Mouse (Mus musculus) MEL (cell line): ENCODE data around the gene Dynll2. TPM values are rescaled to one million over a fixed set of nuclear protein-coding genes. Genes with fewer than 3 reads are reported as not detected.

Source experiments
- DNase-seq: peaks from one replicate; pipeline ENCODE4 v3.0.0; 2011; ENCODE audit warnings: low read depth, low spot score
- H3K27ac ChIP-seq: 2 replicates; pipeline ENCODE4 v1.5.1; 2012; ENCODE audit warnings: low read depth, mild to moderate bottlenecking, control low read depth, low read length, moderate library complexity; ENCODE audit not compliant: control insufficient read depth
- H3K27me3 ChIP-seq, 2 experiments: fragments of 150-350 bp in 1 of 2; sonication (generic) in 1 of 2; 2 replicates each; pipeline ENCODE4 v1.6.1; 2012; ENCODE audit warnings: low read length in 2 of 2, mild to moderate bottlenecking in 2 of 2, improper control_type of control experiment in 1 of 2, moderate library complexity in 1 of 2; ENCODE audit not compliant: insufficient read depth in 2 of 2, control insufficient read depth in 1 of 2
- H3K36me3 ChIP-seq, 2 experiments: 2 replicates each; pipeline ENCODE4 v1.6.1; 2012 to 2014; ENCODE audit warnings: low read length in 2 of 2, improper control_type of control experiment in 1 of 2, inconsistent platforms in 1 of 2, mild to moderate bottlenecking in 1 of 2; ENCODE audit not compliant: insufficient read depth in 2 of 2, control insufficient read depth in 1 of 2
- H3K4me1 ChIP-seq, 2 experiments: fragments of 150-350 bp in 1 of 2; sonication (generic) in 1 of 2; 2 replicates each; pipeline ENCODE4 v1.6.1; 2012; ENCODE audit warnings: low read length in 2 of 2, improper control_type of control experiment in 1 of 2, mild to moderate bottlenecking in 1 of 2; ENCODE audit not compliant: insufficient read depth in 2 of 2, control insufficient read depth in 1 of 2
- H3K4me3 ChIP-seq, 2 experiments: fragments of 150-350 bp in 1 of 2; sonication (generic) in 1 of 2; 2 replicates each; pipeline ENCODE4 v1.5.1; 2012; ENCODE audit warnings: low read depth in 2 of 2, low read length in 2 of 2, mild to moderate bottlenecking in 2 of 2, moderate library complexity in 2 of 2, control low read depth in 1 of 2, improper control_type of control experiment in 1 of 2; ENCODE audit not compliant: control insufficient read depth in 1 of 2, insufficient read depth in 1 of 2
- H3K79me2 ChIP-seq: 2 replicates; pipeline ENCODE4 v1.6.1; 2012; ENCODE audit warnings: mild to moderate bottlenecking, low read length, moderate library complexity; ENCODE audit not compliant: control insufficient read depth, poor library complexity, insufficient read depth
- H3K9ac ChIP-seq: 2 replicates; pipeline ENCODE4 v1.6.1; 2012; ENCODE audit warnings: low read depth, mild to moderate bottlenecking, control low read depth, low read length, moderate library complexity; ENCODE audit not compliant: control insufficient read depth, poor library complexity, severe bottlenecking
- H3K9me3 ChIP-seq: fragments of 150-350 bp; sonication (generic); replicated peaks from 2 replicates; pipeline ENCODE4 v1.6.1; 2012; ENCODE audit warnings: mild to moderate bottlenecking, low read length, improper control_type of control experiment, moderate library complexity; ENCODE audit not compliant: insufficient read depth
- BHLHE40 ChIP-seq: IDR thresholded peaks from 2 replicates; pipeline ENCODE4 v1.6.1; 2012; ENCODE audit warnings: low read depth, mild to moderate bottlenecking, inconsistent platforms, low read length, improper control_type of control experiment, borderline replicate concordance
- CHD1 ChIP-seq: IDR thresholded peaks from 2 replicates; pipeline ENCODE4 v1.6.1; 2012; ENCODE audit warnings: low read depth, mild to moderate bottlenecking, inconsistent platforms, low read length, improper control_type of control experiment
- CHD2 ChIP-seq: IDR thresholded peaks from 2 replicates; pipeline ENCODE4 v1.6.1; 2011; ENCODE audit warnings: low read length, improper control_type of control experiment
- CTCF ChIP-seq, 3 experiments: IDR thresholded peaks in 2 of 3; conservative IDR thresholded peaks in 1 of 3; 2 replicates each; pipeline ENCODE4 v1.5.1; 2011 to 2012; ENCODE audit warnings: low read length in 3 of 3, low read depth in 2 of 3, mild to moderate bottlenecking in 2 of 3, improper control_type of control experiment in 1 of 3, inconsistent platforms in 1 of 3, mixed read lengths in 1 of 3, moderate library complexity in 1 of 3; ENCODE audit not compliant: control insufficient read depth in 1 of 3, insufficient read depth in 1 of 3, poor library complexity in 1 of 3, severe bottlenecking in 1 of 3
- E2F4 ChIP-seq: IDR thresholded peaks from 2 replicates; pipeline ENCODE4 v1.6.1; 2011; ENCODE audit warnings: low read depth, low read length, improper control_type of control experiment, borderline replicate concordance
- ELF1 ChIP-seq: IDR thresholded peaks from 2 replicates; pipeline ENCODE4 v1.6.1; 2014; ENCODE audit warnings: low read depth, mild to moderate bottlenecking, inconsistent platforms, low read length, improper control_type of control experiment, moderate library complexity
- EP300 ChIP-seq, 2 experiments: IDR thresholded peaks; 2 replicates each; pipeline ENCODE4 v1.6.1; 2011; ENCODE audit warnings: improper control_type of control experiment in 2 of 2, low read length in 2 of 2, low read depth in 1 of 2, mild to moderate bottlenecking in 1 of 2
- ETS1 ChIP-seq: IDR thresholded peaks from 2 replicates; pipeline ENCODE4 v1.6.1; 2012; ENCODE audit warnings: low read depth, mild to moderate bottlenecking, inconsistent platforms, low read length, improper control_type of control experiment, moderate library complexity
- GABPA ChIP-seq: IDR thresholded peaks from 2 replicates; pipeline ENCODE4 v1.6.1; 2012; ENCODE audit warnings: low read depth, mild to moderate bottlenecking, inconsistent platforms, low read length, improper control_type of control experiment, moderate library complexity
- GATA1 ChIP-seq: IDR thresholded peaks from 2 replicates; pipeline ENCODE4 v1.6.1; 2011; ENCODE audit warnings: low read depth, low read length, improper control_type of control experiment
- HCFC1 ChIP-seq: IDR thresholded peaks from 2 replicates; pipeline ENCODE4 v1.6.1; 2012; ENCODE audit warnings: low read depth, mild to moderate bottlenecking, inconsistent platforms, low read length, improper control_type of control experiment, moderate library complexity
- JUND ChIP-seq: IDR thresholded peaks from 2 replicates; pipeline ENCODE4 v1.6.1; 2011; ENCODE audit warnings: low read depth, mild to moderate bottlenecking, improper control_type of control experiment, low read length
- MAFK ChIP-seq: IDR thresholded peaks from 2 replicates; pipeline ENCODE4 v1.6.1; 2011; ENCODE audit warnings: low read depth, mild to moderate bottlenecking, low read length, improper control_type of control experiment, borderline replicate concordance
- MAX ChIP-seq: IDR thresholded peaks from 2 replicates; pipeline ENCODE4 v1.6.1; 2011; ENCODE audit warnings: low read length, improper control_type of control experiment
- MAZ ChIP-seq: IDR thresholded peaks from 2 replicates; pipeline ENCODE4 v1.6.1; 2012; ENCODE audit warnings: low read depth, mild to moderate bottlenecking, inconsistent platforms, low read length, improper control_type of control experiment
- MXI1 ChIP-seq: IDR thresholded peaks from 2 replicates; pipeline ENCODE4 v1.6.1; 2011; ENCODE audit warnings: mild to moderate bottlenecking, low read depth, low read length, improper control_type of control experiment
- MYB ChIP-seq: IDR thresholded peaks from 2 replicates; pipeline ENCODE4 v1.6.1; 2011; ENCODE audit warnings: mild to moderate bottlenecking, low read depth, low read length, improper control_type of control experiment
- NELFE ChIP-seq: IDR thresholded peaks from 2 replicates; pipeline ENCODE4 v1.6.1; 2011; ENCODE audit warnings: low read depth, low read length, improper control_type of control experiment
- NRF1 ChIP-seq: IDR thresholded peaks from 2 replicates; pipeline ENCODE4 v1.6.1; 2014; ENCODE audit warnings: low read depth, mild to moderate bottlenecking, inconsistent platforms, low read length, improper control_type of control experiment, moderate library complexity; ENCODE audit not compliant: poor library complexity, insufficient read depth, severe bottlenecking
- POLR2AphosphoS2 ChIP-seq: IDR thresholded peaks from 2 replicates; pipeline ENCODE4 v1.6.1; 2011; ENCODE audit warnings: low read length, improper control_type of control experiment
- SIN3A ChIP-seq: IDR thresholded peaks from 2 replicates; pipeline ENCODE4 v1.6.1; 2012; ENCODE audit warnings: low read length, improper control_type of control experiment, inconsistent platforms
- SMC3 ChIP-seq: IDR thresholded peaks from 2 replicates; pipeline ENCODE4 v1.6.1; 2011; ENCODE audit warnings: low read depth, low read length, improper control_type of control experiment
- TCF12 ChIP-seq: IDR thresholded peaks from 2 replicates; pipeline ENCODE4 v1.6.1; 2014; ENCODE audit warnings: low read depth, mild to moderate bottlenecking, inconsistent platforms, low read length, improper control_type of control experiment, moderate library complexity
- USF1 ChIP-seq: IDR thresholded peaks from 2 replicates; pipeline ENCODE4 v1.6.1; 2014; ENCODE audit warnings: low read depth, mild to moderate bottlenecking, inconsistent platforms, low read length, improper control_type of control experiment, moderate library complexity
- USF2 ChIP-seq, 2 experiments: IDR thresholded peaks; 2 replicates each; pipeline ENCODE4 v1.6.1; 2011 to 2012; ENCODE audit warnings: improper control_type of control experiment in 2 of 2, low read length in 2 of 2, borderline replicate concordance in 1 of 2, inconsistent platforms in 1 of 2, low read depth in 1 of 2, mild to moderate bottlenecking in 1 of 2; ENCODE audit not compliant: insufficient read depth in 1 of 2
- ZMIZ1 ChIP-seq: IDR thresholded peaks from 2 replicates; pipeline ENCODE4 v1.6.1; 2012; ENCODE audit warnings: low read depth, mild to moderate bottlenecking, inconsistent platforms, low read length, improper control_type of control experiment, moderate library complexity
- ZNF384 ChIP-seq: IDR thresholded peaks from 2 replicates; pipeline ENCODE4 v1.6.1; 2012; ENCODE audit warnings: low read depth, mild to moderate bottlenecking, inconsistent platforms, low read length, improper control_type of control experiment
- polyA plus RNA-seq, 2 experiments: library from polyadenylated mRNA; stranded (reverse) in 1 of 2; unstranded in 1 of 2; fragments of >175 nt in 1 of 2; fragments of >200 nt in 1 of 2; gene quantifications; 2 replicates each; pipeline versions ENCODE4 v1.2.1 to v1.2.4; 2012; ENCODE audit warnings: low replicate concordance in 2 of 2, low read depth in 1 of 2; ENCODE audit not compliant: insufficient read length in 2 of 2, insufficient read depth in 1 of 2, missing spikeins in 1 of 2
- total RNA-seq: library from RNA; depleted of rRNA; stranded (reverse); fragments of 300-350 nt; gene quantifications from 2 replicates; pipeline ENCODE4 v1.2.3, GENCODE M21; 2012

The Dynll2 gene
- total and polyA plus RNA-seq, 3 experiments, result 38.6 to 124 (median 75.8) TPM

- Histone ChIP-seq H3K9me3 (no peaks in the 10 kb centered on the region), H3K4me1 (peaks cover 0 to 20% of the 10 kb centered on the region in 2 experiments; a peak in 2 of 4 replicates), H3K79me2 (peaks cover 29% of the 10 kb centered on the region), H3K4me3 (peak overlapping the region; percentile 92 to 95), H3K9ac (peak overlapping the region; percentile 84), H3K36me3 (peaks cover 8 to 16% of the 10 kb centered on the region in 2 experiments), H3K27me3 (peaks cover 0 to under 1% of the 10 kb centered on the region in 2 experiments; a peak in 1 of 4 replicates), H3K27ac (peak overlapping the region; percentile 57)
- TF ChIP-seq ELF1 (no peak), ZNF384 (peak; percentile 90), SIN3A (peak; percentile 65), JUND (no peak), EP300 (IDR thresholded peaks at IDR 0.05; ENCODE audit: low read depth in 1 of 2, low read length in 2 of 2) (0 out of 4 replicates have a peak, but pooled peaks have one; percentile 22 to 24), GATA1 (peak; percentile 19; the same call in 1 of the 2 replicates), ETS1 (peak; percentile 34; the same call in 1 of the 2 replicates), MAX (no peak), NELFE (no peak), CTCF (IDR thresholded peaks at IDR 0.05 in 2 of 3, conservative IDR thresholded peaks at IDR 0.05 in 1 of 3; ENCODE audit: control insufficient read depth in 1 of 3, insufficient read depth in 1 of 3, low read depth in 2 of 3, low read length in 3 of 3, poor library complexity in 1 of 3, severe bottlenecking in 1 of 3) (peak in 2 of 3 experiments; percentile 24 to 33; a peak in 3 of 6 replicates), MYB (no peak), CHD2 (no peak), GABPA (no peak), POLR2AphosphoS2 (no peak), E2F4 (no peak), MAZ (no peak), ZMIZ1 (no peak), SMC3 (0 out of 2 replicates have a peak, but pooled peaks have one; percentile 19), NRF1 (no peak), HCFC1 (no peak), USF1 (peak; percentile 23; the same call in 1 of the 2 replicates), MXI1 (peak; percentile 51; the same call in 1 of the 2 replicates), BHLHE40 (peak; percentile 29; the same call in 1 of the 2 replicates), MAFK (no peak), CHD1 (0 out of 2 replicates have a peak, but pooled peaks have one; percentile 69), TCF12 (no peak), USF2 (IDR thresholded peaks at IDR 0.05; ENCODE audit: borderline replicate concordance in 1 of 2, insufficient read depth in 1 of 2, low read depth in 1 of 2, low read length in 2 of 2) (no peak)
- DNase-seq, result peak; percentile 71
Observed at GRCm38 (mm10) chr11:87986141-87986741, 1.1 kb downstream of the Dynll2 start.
